Mouse (Mus musculus): Measurements from ENCODE around the gene 4930447F04Rik. TPM values are rescaled to one million over a fixed set of nuclear protein-coding genes. Genes with fewer than 3 reads are reported as not detected.

Gene 4930447F04Rik
- not detected for polyA plus RNA-seq (2015; fragmentation: Illumina TruSeq; extraction: RNeasy Lipid Tissue Mini Kit (QIAGEN cat#74804); ENCODE audit: insufficient read depth, low read depth, low replicate concordance)

DNA sequence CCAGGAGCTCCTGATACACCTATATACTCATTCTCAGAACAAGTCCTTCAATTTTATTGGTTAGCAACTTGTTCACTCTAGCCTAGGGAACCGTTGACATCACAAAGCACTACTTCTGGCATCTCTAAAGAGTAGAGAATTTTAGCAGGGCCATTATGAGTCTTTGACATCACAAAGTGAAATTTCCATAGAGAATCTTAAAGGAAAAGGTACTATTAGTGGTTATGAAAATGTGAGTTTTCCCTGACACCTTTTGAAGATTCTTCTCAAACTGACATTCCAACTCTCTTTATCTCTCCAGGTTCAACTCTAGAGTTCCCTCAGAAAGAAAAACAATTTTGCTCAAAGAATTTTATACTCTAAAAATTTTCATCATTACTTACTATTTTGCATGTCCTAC lies at the start of gene 4930447F04Rik:
Gene 4930447F04Rik (minus strand): TSS at position 101 of the 400 bp plus-strand sequence.

Measured in pancreas, adult 10 weeks (tissue).